Mouse (Mus musculus): Measurements from ENCODE around the gene Oxnad1.

- no peak for TF ChIP-seq CTCF (conservative IDR thresholded peaks at IDR 0.05 in 1 of 2, IDR thresholded peaks at IDR 0.05 in 1 of 2; ENCODE audit: low read depth in 2 of 2, low read length in 2 of 2)
- no peak for TF ChIP-seq MYC (IDR thresholded peaks at IDR 0.05; ENCODE audit: low read depth, low read length)
- no peak for TF ChIP-seq RAD21 (IDR thresholded peaks at IDR 0.05; ENCODE audit: low read depth, low read length)
- TF ChIP-seq CHD2 (IDR thresholded peaks at IDR 0.05; ENCODE audit: low read length): no peak
- TF ChIP-seq POLR2A (IDR thresholded peaks at IDR 0.05; ENCODE audit: low read depth, low read length): no peak
- TF ChIP-seq GABPA (IDR thresholded peaks at IDR 0.05; ENCODE audit: insufficient replicate concordance, low read depth, low read length): no peak
- TF ChIP-seq MEF2A (IDR thresholded peaks at IDR 0.05; ENCODE audit: borderline replicate concordance, low read depth, low read length): no peak
- no peak for TF ChIP-seq SIN3A (IDR thresholded peaks at IDR 0.05; ENCODE audit: low read length)
- TF ChIP-seq MAZ (IDR thresholded peaks at IDR 0.05; ENCODE audit: low read depth, low read length): no peak
- no peak for TF ChIP-seq ZKSCAN1 (IDR thresholded peaks at IDR 0.05; ENCODE audit: borderline replicate concordance, low read depth, low read length)
Observed at GRCm38 (mm10) chr14:32141723-32142122, 56.5 kb downstream of the Oxnad1 start, which contains the start of gene Msmb.
